Mouse (Mus musculus) myocyte (in vitro differentiated cells): ENCODE measurements around the gene Gnaq.

Experiments
- MAX ChIP-seq: IDR thresholded peaks from one replicate; pipeline ENCODE4 v1.6.1; 2011; ENCODE audit warnings: low read depth, mild to moderate bottlenecking, control low read depth
- POLR2A ChIP-seq: IDR thresholded peaks from one replicate; pipeline ENCODE4 v1.6.1; 2011; ENCODE audit warnings: low read depth, mild to moderate bottlenecking, control low read depth, moderate library complexity; ENCODE audit not compliant: insufficient read length
- POLR2AphosphoS2 ChIP-seq: IDR thresholded peaks from one replicate; pipeline ENCODE4 v1.6.1; 2011; ENCODE audit warnings: low read depth, control low read depth; ENCODE audit not compliant: insufficient read length
- TCF12 ChIP-seq: IDR thresholded peaks from one replicate; pipeline ENCODE4 v1.6.1; 2011; ENCODE audit warnings: mild to moderate bottlenecking, control low read depth; ENCODE audit not compliant: poor library complexity, insufficient read depth, severe bottlenecking
- TCF3 ChIP-seq: IDR thresholded peaks from one replicate; pipeline ENCODE4 v1.6.1; 2011; ENCODE audit warnings: low read depth, control low read depth; ENCODE audit not compliant: insufficient read length
- USF1 ChIP-seq: IDR thresholded peaks from one replicate; pipeline ENCODE4 v1.6.1; 2011; ENCODE audit warnings: low read depth, mild to moderate bottlenecking, control low read depth, moderate library complexity

DNA sequence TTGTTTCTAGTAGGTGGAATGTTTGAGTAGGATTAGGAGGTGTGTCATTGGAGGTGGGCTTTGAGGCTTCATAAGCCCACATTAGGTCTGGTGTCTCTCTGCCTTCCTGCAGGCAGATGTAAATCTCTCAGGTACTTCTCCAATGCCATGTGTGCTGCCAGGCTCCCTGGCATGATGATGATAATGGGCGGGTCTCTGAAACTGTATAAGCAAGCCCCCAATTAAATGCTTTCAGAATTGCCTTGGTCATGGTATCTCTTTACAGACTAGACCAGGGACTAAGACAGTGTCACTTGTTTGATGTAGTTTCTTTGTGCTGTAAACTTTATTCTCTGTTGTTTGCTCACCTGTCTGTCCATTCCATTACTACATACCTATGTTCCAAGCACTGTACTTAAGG lies 104.4 kb downstream of the Gnaq start:
- TF ChIP-seq MAX (no peak), USF1 (no peak), POLR2A (no peak), TCF12 (no peak), TCF3 (no peak), POLR2AphosphoS2 (no peak)
